Mouse (Mus musculus) urinary bladder, postnatal 25 days (tissue): ENCODE results near the gene Pls1.

Source experiments
- DNase-seq: peaks from one replicate; pipeline ENCODE4 v3.0.0; 2022; ENCODE audit warnings: low spot score

The Pls1 gene

DNA sequence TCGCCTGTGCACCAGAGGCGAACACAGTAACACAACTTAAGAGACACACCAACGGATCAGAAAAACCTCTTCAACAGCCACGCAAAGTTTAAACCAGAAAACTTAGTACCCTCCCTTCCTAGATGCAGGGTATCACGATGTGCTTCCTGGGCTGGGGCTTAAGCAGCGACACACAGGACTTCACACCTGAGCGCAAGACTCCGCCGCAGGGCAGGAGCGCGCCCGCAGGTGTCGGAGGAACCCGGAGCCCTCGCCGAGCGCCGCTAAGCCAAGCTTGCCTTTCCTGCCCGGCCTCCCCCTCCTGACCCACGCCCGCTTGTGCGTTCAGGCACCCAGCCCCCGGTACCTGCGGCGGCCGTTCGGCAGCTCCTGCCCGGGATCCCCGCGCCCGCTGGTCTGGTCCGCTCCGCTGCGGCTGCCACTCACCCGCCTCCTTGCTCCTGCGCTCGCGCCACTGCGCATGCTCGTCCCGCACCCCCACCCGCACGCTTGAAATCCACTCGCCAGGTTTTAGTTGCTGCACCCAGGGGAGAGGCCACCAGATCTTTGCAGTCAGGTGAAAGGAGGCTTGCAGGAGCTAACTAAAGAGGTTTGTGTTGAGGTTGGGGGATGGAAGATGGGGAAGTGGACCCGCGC is at the start of gene Pls1:
Pls1 (minus strand) TSS at position 487 of the 636 bp plus-strand sequence.
- peak; percentile 88 for DNase-seq

DNA sequence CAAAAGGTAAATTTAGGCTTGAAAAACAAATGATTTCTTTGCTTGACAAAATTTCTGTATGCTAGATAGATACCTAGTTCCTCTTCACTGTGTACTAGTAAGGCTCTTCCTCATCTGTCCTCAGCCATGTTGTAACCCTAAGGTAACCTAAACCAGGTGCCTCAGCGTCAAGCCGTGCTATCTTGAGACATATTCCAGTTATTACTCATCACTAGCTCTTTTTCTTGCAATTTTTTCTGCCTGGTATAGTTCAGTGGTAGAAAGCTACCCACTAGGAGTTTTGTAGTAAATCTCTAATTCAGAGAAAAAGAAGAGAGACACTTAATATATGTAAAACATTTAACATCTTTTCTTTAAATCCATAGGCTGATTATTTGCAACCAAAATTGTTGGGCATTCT is 37.6 kb upstream of the Pls1 start:
- DNase-seq = no peak

DNA sequence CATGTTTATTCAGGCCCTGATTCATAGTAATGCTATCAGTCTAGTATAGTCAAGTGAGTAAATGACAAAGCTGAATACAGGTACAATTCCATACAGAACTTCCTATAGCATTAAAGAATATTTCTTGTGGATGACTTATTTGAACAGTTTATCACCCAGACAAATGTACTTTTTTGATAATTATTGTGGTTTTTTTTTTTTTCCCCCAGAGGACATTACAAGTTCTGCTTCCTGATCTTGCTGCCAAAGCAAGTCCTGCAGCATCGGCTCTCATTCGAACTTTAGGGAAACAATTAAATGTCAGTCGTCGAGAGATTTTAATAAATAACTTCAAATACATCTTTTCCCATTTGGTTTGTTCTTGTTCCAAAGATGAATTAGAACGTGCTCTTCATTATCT is 33.1 kb upstream of the Pls1 start:
- no peak for DNase-seq

DNA sequence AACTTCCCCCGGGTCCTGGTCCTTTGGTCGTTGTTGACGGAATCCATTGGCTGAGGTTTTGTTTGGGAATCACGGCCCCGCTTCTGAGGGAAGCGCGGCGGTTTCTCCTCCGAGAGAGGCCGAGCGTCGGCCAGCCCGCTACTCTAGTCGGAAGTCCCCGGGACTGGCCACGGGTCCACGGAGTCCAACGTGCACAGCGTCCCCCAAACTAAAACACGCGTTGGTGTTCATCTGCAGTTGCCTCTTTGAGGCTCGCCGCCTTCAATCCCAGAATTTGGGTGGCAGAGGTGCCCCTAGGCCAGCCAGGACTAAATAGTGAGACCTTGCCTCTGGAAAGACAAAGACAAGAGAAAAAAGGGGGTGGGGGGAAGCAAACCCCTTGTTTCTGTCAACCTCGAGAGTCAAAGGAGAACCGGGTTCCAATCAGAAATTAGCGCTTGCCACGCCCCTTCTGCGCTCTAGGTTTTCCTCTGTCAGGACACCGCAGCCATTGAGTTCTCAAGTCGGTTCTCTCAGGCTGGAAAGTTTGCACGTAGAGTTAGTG is 13.0 kb upstream of the Pls1 start:
- no peak for DNase-seq

DNA sequence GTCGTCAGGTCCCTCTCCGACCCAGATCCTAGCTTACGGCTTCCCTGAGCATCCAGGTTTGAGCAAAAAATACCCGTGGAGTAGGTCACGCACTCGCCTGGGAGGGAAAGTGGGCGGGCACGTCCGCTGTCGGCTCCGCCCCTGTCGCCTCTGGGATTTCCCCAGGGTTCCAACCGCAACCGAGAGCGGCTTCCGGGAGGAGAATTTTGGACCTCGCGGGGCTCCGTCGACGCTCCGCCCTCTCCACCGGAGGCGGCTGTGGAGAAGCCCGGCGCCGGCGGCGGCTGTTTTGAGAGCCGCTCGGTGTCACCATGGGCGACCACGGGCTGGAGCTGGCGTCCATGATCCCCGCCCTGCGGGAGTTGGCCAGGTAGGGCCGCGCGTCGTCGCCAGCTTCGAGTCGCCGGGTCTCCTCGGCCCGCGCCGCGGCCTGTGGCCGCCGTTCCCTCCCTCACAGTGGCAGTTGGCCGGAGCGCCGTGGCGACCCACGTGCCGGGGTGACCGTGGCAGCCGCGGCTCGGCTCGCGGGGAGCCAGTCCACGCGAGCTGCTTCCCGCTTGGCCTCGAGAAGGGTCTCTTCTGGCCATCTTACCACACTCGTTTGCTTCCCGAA is 12.4 kb upstream of the Pls1 start, which contains the start of gene Atr:
Atr (plus strand) TSS at position 184 of the 613 bp plus-strand sequence.
- DNase-seq = peak; percentile 92

DNA sequence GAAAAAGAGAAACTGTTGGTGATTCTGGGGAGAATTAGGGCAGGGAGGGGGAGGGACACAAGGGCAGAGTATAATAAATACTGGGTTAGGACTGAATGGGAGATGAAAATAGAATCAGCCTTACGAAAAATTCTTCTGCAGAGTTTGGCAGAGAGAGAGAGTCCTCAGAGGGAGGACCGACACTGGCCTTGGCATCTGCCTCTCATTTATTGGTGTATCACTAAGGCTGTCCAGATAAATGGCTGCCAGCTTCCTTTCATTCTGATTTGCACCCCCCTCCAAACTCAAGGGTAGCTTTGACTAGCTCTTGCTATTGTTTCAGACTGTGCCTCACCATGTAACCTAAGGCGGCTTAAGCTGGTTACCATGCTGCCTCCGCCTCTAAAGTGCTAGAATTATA is 10.9 kb upstream of the Pls1 start:
- no peak for DNase-seq

DNA sequence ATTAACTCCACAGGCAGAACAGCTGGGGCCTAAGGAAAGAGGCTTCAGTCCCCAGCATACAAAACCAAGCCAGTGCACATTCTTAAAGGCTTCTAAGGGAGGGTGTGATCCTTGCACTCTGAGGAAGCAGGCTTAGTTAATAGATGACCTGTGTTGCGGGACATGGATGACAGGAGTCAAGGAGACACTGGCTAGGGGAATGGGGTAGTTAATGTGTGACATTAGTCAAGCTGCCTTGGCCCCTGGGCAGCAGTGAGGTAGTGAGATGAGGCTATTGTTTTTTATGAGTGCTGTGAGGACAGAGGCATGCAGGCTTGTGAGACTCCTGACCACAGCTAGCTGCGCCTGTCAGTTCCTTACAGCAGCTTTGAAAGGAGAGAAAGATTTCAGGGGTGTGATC is 9.8 kb upstream of the Pls1 start:
- no peak for DNase-seq

DNA sequence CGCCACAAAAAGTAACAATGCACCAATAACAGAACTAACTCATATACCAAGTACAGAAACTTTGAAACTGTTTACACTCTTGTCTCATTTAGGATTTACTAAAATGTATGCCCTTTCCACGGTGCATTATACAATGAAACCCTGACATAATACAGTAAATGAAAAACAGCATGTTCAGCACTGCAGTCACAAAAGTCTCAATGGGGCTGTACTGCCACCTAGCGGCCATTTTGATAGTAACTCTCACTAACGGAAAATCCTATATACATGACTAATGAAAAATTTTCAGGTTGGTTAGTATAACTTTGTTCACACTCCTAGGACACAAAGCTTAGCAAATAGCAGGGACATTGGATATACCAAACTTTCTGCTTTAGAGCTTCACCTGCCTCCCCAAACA is 7.8 kb upstream of the Pls1 start:
- DNase-seq = peak; percentile 77

DNA sequence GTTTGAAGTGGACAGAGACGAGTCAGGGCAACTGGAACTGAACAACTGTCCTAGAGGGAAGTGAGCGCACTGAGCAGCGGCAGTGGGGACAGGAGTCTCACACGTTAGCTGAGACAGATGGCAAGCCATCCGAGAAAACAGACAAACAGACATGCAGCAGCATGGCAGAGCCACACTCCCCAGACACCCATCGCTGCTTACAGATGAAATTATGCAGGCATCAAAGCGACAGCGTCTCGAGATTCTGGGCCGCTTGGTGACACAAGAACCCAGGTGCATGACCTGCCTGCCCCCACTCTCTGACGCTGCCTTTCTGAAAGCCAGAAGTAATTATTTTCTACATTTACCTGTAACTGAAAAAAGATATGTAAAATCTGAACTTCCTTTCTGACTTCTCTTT is 6.6 kb upstream of the Pls1 start:
- no peak for DNase-seq

DNA sequence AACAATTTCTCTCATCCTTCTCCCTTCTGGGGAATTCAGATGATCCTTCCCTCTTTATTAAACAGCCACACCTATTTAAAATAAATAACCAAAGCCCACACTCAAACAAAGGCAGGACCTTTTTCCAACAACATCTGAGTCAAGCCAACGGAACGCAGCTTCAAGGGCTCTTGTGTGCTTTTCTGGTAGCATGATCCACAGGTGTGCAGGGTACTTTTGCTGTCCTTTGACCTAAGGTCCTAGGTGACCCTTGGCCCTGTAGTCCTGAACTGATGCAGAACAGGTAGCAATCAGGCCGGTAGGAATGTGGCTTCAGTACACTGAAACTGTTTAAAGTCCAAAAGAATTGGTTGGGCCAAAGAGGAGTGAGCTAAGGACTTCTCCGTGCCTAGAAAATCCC is 600 bp upstream of the Pls1 start:
- DNase-seq = no peak

DNA sequence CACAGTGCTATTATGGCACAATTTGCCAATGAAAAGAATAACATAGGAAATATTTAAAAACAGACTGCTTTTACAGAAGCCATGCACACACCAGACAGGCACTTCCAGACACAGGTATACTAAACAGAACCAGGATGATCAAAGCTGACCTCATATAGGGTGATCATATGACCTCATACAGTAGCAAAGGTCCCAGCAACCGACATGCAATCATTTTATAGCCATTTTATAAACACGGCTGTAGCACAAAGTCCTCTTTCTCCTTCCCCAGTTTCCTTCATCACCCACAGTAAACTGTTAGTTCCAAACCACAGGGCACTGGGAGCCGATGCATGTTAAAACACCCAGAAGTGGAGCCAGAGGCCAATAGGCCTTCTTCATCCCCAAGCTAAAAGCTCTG is 5.7 kb downstream of the Pls1 start:
- DNase-seq = no peak

DNA sequence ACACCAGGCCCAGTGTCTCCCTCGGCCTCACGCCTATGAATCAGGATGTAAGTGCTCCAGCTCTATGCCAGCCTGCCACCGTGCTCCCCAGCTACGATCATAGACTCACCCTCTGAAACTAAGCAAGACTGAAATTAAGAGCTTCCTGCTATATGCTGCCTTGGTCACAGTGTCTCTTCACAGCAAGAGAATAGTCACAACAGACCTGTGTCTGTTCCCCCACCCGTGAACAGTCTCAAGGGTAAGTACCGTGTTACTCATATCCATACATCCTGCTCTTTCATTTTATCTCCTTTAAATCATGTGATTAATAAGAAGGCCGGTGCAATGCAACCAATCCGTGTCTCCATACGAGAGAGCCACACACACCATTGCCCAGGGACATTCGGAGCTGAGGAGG is 9.4 kb downstream of the Pls1 start:
- DNase-seq = no peak

DNA sequence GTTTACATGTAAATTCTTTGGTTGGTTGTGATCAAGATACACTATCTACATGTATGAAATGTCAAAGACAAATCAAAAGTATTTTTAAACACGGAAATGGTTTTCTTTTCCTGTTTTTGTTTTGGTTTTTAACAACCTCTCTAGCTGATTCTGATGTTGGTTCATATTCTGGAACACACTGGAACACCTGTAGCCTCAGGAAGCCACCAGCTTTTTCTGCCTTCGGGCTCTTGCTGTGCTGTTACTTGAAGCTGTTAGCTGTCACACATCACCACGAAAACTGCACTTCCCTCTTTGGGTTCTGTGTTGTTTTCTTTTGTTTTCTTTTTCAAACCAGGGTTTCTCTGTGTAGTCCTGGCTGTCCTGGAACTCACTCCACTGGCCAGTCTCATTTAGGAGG is 10.3 kb downstream of the Pls1 start:
- DNase-seq = no peak

DNA sequence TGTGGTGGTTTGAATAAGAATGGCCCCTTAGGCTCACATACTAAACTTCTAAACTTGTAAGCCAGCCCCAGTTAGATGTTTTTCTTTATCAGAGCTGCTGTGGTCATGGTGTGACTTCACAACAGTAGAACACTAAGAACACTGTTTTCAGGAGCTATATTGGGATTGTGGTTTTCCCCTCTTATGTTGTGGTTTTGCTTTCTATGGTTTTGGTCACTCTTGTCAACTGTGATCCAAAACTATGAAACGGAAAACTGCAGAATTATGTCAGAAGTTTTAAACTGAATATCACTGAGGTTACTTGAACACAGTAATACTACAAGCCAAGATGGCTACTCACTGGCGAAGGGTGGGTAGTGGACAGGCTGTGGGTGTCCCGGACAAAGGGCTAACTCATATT is 12.4 kb downstream of the Pls1 start:
- DNase-seq = no peak

DNA sequence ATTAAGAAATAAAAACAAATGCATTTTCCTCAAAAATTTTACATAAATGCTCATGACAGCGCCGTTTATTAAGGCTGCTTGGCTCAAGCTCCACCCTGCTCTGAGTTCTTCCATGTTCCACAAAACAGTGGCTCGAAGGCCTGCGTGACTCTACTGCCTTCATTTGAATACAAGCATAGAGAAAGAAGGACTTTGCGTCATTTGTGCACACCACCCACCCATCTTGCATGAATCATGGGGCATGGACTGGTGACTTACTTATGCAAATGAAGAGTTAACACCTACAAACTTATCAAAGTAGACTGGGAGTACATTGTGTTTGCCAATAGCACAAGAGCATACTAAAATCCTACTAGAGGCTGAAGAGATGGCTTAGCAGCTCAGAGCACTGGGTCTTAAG is 17.5 kb downstream of the Pls1 start:
- no peak for DNase-seq

DNA sequence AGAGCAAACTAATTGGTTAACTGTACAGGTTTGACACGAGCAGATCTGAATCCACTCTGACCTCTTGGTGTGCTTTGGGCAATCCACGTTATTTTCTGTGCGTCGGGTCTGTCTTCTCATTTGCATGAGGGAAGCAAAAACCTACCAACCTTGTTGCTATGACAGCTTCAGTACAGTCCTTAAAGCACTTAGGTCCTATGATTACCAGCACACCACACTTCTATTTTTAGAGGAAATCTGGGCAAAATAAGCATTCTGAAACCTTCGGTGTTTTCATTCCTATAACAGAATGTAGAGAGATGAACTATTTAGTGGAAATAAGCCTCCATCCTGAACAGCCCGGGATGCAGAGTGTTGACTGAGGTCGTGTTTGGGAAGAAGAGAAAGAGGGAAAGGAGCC is 22.6 kb downstream of the Pls1 start:
- DNase-seq = no peak

DNA sequence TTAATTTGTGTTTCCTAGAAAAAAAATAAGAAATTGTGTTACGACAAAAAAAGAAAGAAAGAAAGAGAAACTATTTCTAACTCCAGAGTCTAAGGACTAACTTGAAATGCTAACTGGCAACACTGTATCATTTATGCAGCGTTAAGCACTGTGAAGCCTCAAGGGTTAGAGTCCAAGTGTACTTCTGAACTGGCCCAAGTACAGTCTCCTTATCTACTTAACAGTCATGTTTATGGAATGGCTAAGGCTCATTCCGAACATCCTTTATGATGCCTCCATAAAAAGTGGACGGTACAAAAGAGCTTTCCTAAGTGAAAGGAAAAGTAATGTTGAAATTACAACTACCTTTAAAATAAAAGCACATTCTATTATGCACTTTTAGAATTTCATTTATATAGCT is 29.4 kb downstream of the Pls1 start:
- DNase-seq = no peak

DNA sequence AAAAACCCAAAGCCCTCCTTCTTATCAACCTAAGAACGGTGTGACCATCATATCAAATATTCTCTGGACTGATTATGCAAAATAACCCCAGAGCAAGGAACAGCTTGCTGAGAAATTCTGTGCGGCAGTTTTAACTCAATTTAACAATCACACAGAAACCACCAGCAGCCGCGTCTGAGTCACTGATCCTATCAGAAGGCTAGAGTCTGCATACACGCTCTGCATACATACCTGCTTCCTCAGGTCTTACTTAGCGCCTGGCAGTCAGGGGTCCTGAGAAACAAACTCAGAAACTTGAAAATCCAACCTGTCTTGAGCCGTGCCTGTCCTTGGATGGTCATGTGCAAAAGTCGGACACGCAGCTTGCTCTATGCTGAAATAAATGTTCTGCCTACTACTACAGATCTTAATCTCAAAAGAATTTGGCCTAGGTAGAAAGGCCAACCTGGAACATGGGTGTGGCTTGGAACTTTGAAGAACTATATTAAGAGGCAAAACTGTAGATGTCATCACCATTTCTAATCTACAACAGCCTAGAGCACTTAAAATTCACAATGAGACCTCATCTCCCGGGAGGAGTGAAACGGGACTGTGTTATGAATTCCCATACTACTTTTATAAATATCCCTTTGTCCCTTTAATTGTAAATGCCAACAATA is 30.0 kb downstream of the Pls1 start:
- peak; percentile 11 for DNase-seq

DNA sequence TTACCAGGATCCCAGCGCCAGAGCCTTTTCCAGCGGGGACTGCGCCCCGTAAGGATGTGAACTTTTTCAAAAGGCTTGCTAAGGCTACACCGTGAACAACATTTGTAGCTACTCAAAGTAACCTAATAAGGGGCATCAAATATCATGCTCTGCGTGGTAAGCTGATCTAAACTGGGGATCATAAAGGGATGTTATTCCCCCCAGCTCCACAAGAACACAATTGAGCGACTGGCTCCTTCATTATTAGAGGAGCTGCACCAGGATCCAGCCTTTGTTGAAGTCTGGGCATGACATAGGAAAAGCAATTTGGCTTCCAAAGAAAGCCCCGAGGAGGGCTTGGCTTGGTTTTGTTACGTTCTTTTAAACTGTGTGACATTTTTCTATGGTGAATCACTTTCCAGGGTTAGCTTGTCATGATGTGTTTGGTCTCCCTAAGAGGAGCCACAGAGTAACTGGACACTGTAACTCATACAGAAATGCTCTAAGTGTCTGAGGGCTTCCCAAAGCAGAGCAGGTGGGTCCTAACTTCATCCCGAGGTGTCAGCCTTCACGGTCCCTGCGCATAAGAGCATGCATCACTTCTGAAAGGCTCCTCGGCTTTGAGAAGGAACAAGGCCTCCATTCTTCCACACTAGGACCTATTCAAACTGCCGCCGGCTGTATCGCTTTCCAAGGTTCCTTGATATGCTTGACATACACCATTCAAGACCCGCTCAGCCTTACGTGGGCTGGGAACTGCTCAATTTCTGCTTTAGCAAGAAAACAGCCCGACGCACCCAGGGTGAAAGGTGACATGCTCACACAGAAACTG is 31.2 kb downstream of the Pls1 start:
- no peak for DNase-seq

DNA sequence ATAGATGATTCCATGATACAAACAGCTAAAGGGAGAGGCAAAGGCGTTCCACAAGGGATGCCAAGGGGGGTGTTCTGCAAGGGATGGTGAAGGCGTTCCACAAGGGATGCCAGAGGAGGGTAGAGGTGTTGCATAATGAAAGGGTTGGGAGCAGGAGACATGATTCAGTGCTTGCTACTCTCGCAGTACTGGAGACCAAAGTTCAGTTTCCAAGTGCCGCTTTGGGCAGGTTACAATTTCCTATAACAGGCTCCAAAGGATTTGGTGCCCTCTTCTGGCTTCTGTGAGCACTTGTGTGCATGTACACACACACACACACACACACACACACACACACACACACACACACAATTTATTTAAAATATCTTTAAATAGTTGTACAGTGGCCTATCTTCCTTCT is 33.3 kb downstream of the Pls1 start:
- no peak for DNase-seq

DNA sequence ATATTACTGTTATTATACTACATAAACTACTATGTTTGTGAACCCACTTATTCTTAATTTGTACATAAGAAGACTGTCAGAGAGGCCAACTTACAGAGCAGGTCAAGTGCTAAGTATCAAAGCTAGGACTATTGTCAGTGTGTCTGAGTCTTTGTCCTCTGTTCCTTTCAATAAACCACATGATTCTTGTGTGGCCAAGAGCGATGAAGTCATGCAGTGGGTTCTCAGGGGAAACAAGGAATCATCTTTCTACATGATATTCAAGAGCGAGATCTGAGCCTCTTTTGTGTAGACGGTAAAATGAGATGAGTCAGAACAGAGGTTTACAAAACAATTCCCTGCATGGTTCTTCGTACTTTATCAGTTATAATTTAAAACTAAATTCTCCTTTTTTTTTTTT is 35.5 kb downstream of the Pls1 start:
- DNase-seq = no peak

DNA sequence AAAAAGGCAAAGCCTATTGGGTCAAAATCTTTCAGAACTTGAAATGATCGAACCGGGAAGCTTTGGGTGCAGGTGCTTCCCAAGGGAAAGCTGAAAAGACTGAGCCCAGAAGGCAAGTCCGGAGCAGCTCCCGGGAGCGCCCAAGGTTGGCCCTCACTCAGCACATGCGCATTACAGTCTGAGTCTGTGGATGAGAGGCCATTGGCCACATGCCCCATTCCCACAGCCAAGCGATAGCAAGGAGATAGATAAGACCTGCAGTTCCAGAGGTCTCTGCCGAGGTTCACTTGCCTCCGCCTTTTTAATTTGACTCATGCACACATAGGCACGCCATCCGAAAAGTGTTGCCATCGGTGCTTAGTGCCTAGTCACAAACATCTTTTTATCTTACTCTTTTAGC is 39.7 kb downstream of the Pls1 start:
- no peak for DNase-seq

DNA sequence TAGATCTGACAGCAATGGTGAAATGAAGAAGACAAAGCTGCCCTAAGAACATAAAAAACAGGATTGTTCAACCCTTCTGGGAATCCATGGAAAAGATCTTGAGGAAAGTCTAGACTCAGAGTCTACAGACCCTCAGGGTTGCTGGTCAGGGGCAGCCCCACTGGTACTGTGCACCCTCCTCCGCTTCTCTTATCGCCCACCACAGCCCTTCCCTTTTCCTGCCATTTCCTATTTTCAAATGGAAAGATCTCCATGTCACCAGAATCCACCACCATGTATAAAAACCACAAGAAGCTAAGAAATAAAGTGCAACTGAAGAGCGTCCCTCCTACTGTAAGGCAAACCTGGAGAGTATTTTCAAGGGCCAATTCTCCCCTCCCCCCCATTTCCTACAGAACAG is 41.3 kb downstream of the Pls1 start:
- no peak for DNase-seq
